Mouse (Mus musculus): ENCODE results near the gene Dnali1. TPM values are rescaled to one million over a fixed set of nuclear protein-coding genes. Genes with fewer than 3 reads are reported as not detected.
A peak's percentile ranks its signal among the peaks of the same experiment; 100 is the strongest.

Gene Dnali1
- total RNA-seq, 2 experiments from 2014 or later, result not detected

DNA sequence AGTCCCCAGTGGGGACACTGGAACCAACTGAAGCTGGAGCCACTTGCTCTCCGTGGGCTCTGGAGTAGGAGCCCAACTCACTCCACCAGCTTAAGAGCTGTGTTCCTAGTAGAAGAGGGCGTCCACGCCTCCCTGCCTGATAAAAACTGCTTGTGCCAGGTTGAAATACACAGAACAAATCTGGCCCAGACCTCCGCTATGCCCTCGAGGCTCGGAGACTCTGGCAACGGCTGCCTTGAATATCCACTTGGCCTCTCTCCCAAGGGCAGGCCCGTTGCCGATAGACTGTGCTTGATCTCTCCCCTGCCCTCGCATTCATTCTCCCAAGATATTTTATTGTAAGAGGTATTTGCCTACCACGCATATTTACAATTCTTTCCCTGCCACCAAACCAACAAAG, 48.1 kb downstream of the Dnali1 start:
- no peak overlapping the region for H3K27ac ChIP-seq
- intact Hi-C loops (cut with DNase I), result no loop called here
- TF ChIP-seq CTCF (IDR thresholded peaks at IDR 0.05), result no peak
- no peak for DNase-seq
- no peak overlapping the region for H3K4me3 ChIP-seq

DNA sequence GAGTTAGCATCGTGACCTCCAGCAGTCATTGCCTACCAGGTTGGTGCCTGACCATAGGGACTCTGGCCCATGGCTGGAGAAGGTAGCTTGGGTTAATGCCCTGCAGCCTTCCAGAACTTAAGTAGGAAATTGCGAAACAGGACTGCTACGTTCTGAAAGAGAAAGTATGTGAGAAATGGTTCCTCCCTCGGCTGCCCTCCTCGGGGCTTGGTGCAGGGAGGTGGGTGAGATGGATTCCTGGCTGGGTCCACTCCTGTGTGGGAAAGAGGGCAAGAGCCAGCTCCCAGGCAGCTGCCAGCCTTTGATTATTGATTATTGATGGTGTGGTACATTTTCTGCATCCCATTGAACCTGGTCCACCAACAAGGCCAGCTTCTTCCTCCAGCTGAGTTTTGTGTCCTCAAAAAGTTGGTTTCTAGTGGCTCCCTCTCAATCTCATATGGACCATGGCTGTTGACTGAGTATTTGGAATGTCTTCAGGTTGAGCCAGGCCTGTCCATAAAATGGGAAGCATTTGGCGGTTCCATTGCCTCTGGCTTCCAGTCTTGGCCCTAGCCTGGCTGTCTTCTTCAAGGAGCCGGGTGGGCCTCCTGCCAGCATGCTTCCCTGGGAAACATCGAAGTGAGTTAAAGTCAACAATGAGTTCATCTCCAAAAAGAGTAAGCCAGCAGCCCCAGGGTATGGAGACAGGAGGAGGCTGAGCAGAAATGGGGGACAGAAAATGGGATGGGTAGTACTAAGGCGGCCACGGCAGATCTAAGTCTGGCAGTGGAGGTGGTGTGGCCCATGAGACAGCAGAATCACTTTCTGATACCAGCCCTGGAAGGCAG, 49.5 kb downstream of the Dnali1 start, which contains the start of gene Gnl2:
Gnl2 (plus strand) TSS at position 780 of the 830 bp plus-strand sequence.
- intact Hi-C loops (cut with DNase I), result no loop called here
- Histone ChIP-seq H3K27ac (no peak within 1 kb of the TSS), H3K4me3 (no peak within 1 kb of the TSS)
- TF ChIP-seq CTCF (IDR thresholded peaks at IDR 0.05), result no peak
- peak; percentile 47 for DNase-seq

DNA sequence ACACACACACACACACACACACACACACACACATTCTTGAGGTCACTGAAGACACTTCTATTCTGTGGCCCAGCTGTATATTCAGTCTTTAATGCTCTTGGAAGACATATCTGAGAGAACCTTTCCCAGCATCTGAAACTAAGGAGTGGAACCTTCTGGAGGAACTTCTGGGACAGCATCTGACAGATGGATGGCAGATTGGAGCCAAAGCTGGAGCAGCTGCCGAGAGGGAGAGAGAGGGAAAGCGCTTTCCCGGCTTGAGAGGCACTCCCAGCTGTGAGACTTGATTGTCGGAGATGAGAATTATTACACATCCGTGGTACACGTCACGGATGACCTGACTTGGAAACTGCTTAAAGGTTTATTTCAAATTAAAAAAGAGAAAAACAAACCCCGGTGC, 56.8 kb downstream of the Dnali1 start:
- DNase-seq, result no peak
- no peak overlapping the region for H3K4me3 ChIP-seq
- intact Hi-C loops (cut with DNase I), result no loop called here
- no peak overlapping the region for H3K27ac ChIP-seq
- TF ChIP-seq CTCF (IDR thresholded peaks at IDR 0.05), result no peak

DNA sequence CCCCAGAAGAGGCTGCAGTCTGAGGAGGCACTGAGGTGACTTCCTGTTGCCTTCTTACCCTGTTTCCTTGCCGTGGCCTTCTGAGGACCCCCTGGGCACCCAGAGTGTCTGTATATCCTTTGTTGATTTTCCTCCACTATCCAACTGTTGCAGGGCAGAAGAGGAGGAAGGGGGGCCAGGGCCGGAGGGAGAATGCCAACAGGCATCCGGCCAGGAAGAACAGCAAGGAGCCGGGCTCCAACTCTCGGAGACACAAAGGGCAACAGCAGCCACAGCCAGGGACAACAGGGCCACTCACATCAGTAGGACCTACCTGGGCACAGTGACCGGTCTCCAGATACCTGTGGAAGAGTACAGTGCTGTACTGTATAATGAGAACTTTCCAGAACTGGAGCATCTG, 57.3 kb downstream of the Dnali1 start:
- intact Hi-C loops (cut with DNase I), result no loop called here
- H3K27ac ChIP-seq, result no peak overlapping the region
- DNase-seq, result no peak
- no peak for TF ChIP-seq CTCF (IDR thresholded peaks at IDR 0.05)
- no peak overlapping the region for H3K4me3 ChIP-seq

DNA sequence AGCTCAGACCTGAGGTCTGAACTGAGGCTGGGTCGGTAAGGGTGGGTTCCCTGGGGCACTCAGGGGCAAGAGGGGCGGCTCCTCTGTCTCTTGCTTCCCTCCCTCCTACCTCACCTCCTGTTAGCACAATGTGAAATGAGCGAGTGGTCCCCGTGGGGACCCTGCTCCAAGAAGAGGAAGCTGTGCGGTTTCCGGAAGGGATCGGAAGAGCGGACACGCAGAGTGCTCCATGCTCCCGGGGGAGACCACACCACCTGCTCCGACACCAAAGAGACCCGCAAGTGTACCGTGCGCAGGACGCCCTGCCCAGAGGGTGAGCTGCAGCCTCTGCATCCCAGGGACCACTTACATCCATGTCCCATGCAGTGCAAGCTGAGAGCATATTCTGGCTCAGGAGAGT, 58.0 kb downstream of the Dnali1 start:
- TF ChIP-seq CTCF (IDR thresholded peaks at IDR 0.05), result no peak
- DNase-seq, result no peak
- intact Hi-C loops (cut with DNase I), result no loop called here
- H3K4me3 ChIP-seq, result no peak overlapping the region
- no peak overlapping the region for H3K27ac ChIP-seq

Other genes with a start within 250 kb of the Dnali1 start
- gene Yrdc, start 215.0 kb downstream of the Dnali1 start, total RNA-seq (2021), result 10 to 100 TPM in 1 of 2 experiments, 1 to 10 TPM in 1; 9.4 to 11.4 TPM
- gene 1110065P20Rik, start 214.5 kb downstream of the Dnali1 start, total RNA-seq (2021), result 10 to 100 TPM; 18.4 to 23.0 TPM
- gene Maneal, start 203.5 kb downstream of the Dnali1 start, total RNA-seq (2021), result under 1 TPM; 0.31 to 0.46 TPM
- not detected for gene Epha10, start 184.8 kb downstream of the Dnali1 start, total RNA-seq (2021)
- gene 9930104L06Rik, start 128.7 kb downstream of the Dnali1 start, total RNA-seq (2021), result 1 to 10 TPM; 8.6 to 9.4 TPM
- under 1 TPM; 0.28 to 0.38 TPM for gene Cdca8, start 126.4 kb downstream of the Dnali1 start, total RNA-seq (2021)
- gene Rspo1, start 79.3 kb downstream of the Dnali1 start, total RNA-seq (2021), result under 1 TPM; 0.26 to 0.59 TPM
- gene Gnl2, start 49.1 kb downstream of the Dnali1 start, total RNA-seq (2021), result 10 to 100 TPM; 29.3 to 31.9 TPM
- gene Snip1, start 969 bp upstream of the Dnali1 start, total RNA-seq (2021), result 1 to 10 TPM; 4.5 to 6.1 TPM
- 10 to 100 TPM; 12.0 to 13.5 TPM for gene Meaf6, start 19.4 kb upstream of the Dnali1 start, total RNA-seq (2021)
- gene Zc3h12a, start 62.1 kb upstream of the Dnali1 start, total RNA-seq (2021), result 1 to 10 TPM; 2.6 TPM

Data from gastrocnemius, adult 2 months (tissue).